Mouse (Mus musculus): Measurements from ENCODE around the gene Tnk2. TPM values are rescaled to one million over a fixed set of nuclear protein-coding genes. Genes with fewer than 3 reads are reported as not detected.
A peak's percentile ranks its signal among the peaks of the same experiment; 100 is the strongest.
"Not testable (repeated sequence)": the region's sequence is repeated elsewhere in the genome, so short reads cannot be mapped to it uniquely, and the experiment has no call there.

The Tnk2 gene
- total RNA-seq, 4 experiments from 2014 or later, result 33.0 to 66.6 (median 48.3) TPM

DNA sequence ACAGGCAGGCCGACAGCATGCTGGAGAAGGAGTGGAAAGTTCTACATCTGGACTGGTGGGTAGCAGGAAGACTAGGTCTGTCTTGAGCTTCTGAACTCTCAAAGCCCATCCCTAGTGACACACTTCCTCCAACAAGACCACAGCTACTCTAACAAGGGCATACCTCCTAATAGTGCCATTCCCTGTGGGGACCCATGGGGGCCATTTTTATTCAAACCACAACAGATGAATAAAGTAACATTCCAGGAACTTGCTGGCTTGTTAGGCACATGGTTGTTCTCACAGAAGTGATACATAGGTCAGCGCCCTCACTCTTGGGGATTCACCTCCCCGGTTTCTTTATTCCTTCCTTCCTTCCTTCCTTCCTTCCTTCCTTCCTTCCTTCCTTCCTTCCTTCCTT lies 7.3 kb upstream of the Tnk2 start:
- no peak for DNase-seq

- no peak for DNase-seq
Measured at GRCm38 (mm10) chr16:32636871-32637521, 6.7 kb upstream of the Tnk2 start.

DNA sequence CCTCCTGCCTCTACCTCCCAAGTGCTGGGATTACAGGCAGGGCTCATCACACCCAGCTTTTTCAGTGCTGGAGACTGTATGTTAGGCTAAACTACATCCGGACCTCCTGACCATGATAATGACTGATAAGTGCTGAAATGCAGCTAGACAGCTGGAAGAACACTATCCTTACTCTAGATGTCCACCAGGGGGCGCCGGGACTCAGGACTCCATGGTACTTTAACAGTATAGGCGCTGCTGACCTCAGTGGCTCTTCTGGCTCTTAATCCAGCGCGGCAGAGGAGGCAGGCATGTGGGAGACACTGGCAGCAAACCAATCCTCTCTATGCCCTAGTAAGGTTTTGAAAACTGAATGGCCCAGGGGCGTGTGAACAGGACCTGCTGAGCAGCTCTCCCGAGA lies 5.2 kb upstream of the Tnk2 start:
- DNase-seq, result peak; percentile 69

DNA sequence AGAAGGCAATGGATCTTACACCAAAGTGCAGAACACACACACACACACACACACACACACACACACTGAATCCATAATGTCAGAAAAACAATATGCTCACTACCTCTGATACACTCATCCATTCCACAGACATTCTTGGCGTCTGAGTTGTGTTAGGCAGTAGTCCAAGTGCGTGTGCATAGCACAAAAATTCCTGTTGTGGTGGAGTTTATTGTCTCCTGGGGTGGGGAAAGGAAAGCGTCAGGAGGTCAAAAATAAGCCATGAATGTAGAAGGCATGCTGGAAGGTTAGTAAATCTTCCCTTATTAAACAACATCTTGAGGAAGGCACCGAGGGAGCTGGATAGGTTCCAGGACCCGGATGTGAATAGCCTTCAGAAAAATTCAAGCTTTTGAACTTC lies 3.6 kb upstream of the Tnk2 start:
- DNase-seq, result no peak

DNA sequence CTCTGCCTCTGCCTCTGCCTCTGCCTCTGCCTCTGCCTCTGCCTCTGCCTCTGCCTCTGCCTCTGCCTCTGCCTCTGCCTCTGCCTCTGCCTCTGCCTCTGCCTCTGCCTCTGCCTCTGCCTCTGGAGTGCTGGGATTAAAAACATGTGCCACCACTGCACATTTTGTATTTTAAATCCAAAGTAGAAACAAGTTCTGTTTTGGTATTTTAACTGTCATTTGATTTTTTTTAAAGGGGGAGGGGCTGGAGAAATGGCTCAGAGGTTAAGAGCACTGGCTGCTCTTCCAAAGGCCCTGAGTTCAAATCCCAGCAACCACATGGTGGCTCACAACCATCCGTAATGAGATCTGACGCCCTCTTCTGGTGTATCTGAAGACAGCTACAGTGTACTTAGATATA lies 3.0 kb upstream of the Tnk2 start:
- DNase-seq, result not testable (repeated sequence)

GRCm38 (mm10) chr16:32641440-32642219 lies 2.0 kb upstream of the Tnk2 start:
- DNase-seq, result no peak

DNA sequence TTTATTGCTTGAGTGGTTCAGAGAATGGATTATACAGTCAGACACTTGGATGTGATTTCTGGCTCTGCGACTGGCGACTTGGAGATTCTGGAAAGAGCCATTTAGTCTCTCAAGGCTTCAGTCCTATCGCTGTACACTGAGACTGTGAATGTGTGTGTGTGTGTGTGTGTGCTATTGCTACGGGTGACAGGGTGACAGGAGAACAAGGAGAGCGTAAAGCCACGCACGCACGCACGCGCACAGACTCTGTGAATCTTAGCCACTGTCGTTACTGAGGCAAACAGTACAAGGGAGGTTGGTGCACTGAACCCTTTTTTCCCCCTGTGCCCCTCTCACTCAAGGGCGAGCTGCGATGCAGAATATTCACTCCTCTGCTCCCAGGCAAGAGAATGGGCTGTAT lies 1.4 kb upstream of the Tnk2 start:
- no peak for DNase-seq

GRCm38 (mm10) chr16:32644069-32644800 lies 561 bp downstream of the Tnk2 start:
- no peak for DNase-seq

GRCm38 (mm10) chr16:32644801-32645170 lies 1.1 kb downstream of the Tnk2 start:
- no peak for DNase-seq

GRCm38 (mm10) chr16:32645361-32645914 lies 1.8 kb downstream of the Tnk2 start:
- peak; percentile 56 for DNase-seq

DNA sequence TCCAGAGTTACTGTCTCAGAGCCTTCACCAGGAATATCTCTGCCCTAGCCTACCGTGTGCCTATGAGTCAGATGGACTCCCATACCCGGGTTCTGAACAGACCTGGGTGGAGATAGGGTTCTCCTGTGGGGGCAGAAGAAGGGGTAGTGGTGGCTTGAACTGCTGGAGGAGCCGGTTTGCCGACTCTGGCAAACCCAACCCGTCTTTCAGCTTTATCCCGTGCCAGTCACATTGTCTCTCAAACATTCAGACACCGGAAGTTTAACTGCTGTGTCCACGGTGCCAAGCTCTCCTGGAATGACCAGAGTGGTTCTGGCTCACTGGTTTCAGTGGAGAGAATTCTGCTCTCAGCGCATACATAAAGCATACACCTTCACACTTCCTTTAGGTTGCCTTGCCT lies 2.3 kb downstream of the Tnk2 start:
- DNase-seq, result no peak

GRCm38 (mm10) chr16:32647712-32648111 lies 4.0 kb downstream of the Tnk2 start:
- no peak for DNase-seq

DNA sequence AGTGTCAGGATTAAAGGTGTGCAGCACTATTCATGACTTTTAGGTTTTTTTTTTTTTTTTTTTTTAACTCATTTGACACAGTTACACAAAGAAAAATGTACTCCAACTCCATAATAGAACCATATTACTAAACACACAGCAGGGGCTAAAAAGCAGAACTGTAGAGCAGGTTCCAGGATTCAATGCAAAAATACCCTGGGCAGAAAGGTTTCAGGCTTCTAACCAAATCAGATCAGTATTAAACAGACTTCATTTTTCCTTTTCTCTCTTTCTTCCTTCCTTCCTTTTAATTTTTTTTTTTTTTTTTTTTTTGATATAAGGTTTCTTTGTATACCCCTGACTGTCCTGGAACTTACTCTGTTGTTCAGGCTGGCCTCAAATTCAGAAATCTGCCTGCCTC lies 6.8 kb downstream of the Tnk2 start:
- DNase-seq, result no peak

DNA sequence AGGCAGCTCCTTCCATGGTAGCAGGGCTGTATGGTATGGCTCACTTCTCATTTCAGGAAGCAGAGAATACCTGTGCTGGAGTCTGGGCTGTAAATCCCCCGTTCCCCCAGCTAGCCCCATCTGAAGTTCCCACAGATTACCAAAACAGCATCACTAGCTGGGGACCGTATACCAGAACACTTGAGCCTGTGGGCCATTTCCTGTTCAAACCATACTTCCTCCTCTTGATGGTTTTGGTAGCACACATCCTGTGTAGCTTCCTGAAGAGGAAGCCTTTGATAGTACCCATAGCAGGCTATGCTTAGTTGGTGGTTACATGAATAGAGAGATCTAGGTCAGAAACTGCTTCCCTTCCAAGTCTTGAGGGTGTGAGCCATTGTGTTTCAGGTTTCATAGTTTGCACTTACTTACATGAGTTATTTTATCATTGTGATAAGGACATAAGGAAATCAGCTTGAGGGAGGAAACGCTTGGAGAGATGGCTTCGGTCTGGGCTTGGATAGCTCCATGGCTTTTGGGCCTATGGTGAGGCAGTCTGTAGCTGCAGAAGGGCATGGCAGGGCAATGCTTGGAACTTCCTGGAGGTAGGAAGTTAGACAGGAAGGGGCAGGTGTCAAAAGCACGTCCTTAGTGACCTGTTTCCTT lies 7.4 kb downstream of the Tnk2 start:
- no peak for DNase-seq

GRCm38 (mm10) chr16:32654071-32654733 lies 10.5 kb downstream of the Tnk2 start:
- DNase-seq, result no peak

GRCm38 (mm10) chr16:32655534-32655933 lies 11.9 kb downstream of the Tnk2 start:
- DNase-seq, result no peak

- DNase-seq, result no peak
Measured at GRCm38 (mm10) chr16:32656321-32656720, 12.6 kb downstream of the Tnk2 start.

DNA sequence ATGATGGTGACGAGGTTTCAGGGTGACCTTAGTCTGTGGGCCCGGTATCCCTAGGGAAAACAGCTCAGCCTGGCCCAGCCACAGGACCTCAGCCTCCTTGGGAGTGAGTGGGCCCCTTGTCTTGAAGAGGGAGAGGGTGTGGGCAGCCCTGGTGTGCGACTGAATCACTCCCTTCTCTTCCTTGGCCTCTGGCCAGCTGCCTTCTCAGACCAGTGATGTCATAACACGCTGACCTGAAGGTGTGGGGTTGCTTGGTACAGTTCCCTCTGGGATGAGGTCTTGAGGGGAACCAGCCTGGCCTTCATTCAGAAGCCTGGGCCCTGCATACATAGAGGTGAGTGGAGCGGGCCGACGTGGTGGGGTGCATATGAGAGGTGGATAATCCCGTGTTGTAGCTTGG lies 13.1 kb downstream of the Tnk2 start:
- DNase-seq, result no peak

DNA sequence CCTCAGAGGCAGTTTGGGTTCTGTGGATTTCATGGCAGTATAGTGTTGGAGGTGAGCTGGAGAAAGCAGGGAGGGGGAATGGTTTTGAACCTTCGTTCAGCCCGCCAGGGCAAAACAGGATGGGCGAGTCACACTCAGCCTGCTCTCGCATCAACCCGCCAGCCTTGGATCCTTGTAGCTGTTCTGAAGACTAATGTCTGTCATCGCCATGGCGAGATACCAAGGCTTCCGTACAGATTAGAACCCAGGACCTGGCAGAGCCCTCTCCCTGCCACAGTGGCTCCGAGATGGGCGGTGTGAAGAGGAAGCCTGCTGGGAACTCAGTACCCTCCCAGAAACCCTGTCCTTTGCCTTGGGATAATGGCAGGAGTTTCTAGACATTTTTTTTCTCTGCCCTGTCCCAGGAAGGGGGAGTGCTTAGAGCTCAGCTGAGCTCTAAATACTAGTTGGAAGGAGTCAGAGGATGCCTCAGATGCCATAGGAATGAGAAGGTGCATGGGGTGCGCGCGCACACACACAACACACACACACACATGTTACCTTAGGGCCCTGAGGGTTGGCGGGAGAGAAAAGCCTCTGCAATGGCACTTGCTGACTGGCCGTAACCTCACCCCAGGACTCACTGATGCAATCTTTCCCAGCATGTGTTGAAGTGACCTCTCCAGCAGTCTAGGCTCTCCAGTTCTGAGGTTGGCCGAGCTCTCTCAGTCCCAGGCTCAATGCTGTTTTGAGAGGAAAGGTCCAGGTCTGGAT lies 14.0 kb downstream of the Tnk2 start:
- DNase-seq, result no peak

- DNase-seq, result no peak
Measured at GRCm38 (mm10) chr16:32658743-32659171, 15.1 kb downstream of the Tnk2 start.

DNA sequence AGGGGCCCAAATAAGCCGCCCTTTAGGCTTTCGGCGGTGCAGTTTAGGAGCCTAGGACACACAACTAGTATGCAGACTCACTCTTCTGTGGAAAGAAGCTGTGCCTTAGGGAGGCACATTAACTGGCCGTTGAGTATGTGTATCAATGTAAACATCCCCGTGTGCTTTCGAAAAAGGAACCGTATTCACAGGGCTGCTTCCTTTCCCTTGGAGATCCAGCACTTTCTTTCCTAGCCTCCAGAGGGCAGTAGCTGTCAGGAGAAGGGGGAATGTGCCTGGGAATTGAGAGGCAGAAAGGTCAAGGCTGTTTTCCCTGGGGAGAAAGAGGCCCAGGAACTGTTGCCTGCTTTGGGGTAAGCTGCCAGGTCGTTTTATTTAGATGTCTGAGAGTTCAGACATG lies 15.7 kb downstream of the Tnk2 start:
- DNase-seq, result peak; percentile 72
